Mouse (Mus musculus): ENCODE results near the gene Akap14. TPM values are rescaled to one million over a fixed set of nuclear protein-coding genes. Genes with fewer than 3 reads are reported as not detected.
"Not testable (repeated sequence)": the region's sequence is repeated elsewhere in the genome, so short reads cannot be mapped to it uniquely, and the experiment has no call there.

Gene Akap14
- polyA plus RNA-seq (2015; fragmentation: Nextera tagmentation; extraction: Ambion mirVana): 0.09 and 0.28 TPM in 2 replicates

DNA sequence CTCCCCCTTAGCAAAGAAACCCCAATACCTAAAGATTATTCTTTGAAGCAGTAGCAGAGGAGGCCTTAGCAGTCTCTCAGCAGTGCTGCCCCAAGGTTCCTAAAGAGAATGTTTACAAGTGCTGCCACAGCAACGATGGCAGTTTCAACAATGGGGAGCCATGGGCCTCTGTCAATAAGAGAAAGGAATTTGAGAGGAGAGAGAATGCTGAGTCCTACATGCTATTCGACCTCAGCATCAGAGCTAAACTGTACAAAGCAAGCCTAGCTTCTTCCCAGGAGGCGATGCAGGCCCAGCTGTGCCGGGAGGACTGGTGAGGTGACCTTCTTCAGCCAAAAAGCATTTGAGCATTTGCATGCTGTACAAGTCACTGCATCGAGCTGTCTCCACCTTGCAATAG is at the start of gene Akap14:
TSS of gene Akap14 (minus strand) at position 101 of the 400 bp plus-strand sequence.
- Histone ChIP-seq H3K4me2 (no peak within 1 kb of the TSS), H3K9me3 (no peaks in the 10 kb centered on the region), H3K27me3 (replicated peaks) (no peaks in the 10 kb centered on the region), H3K36me3 (replicated peaks) (no peaks in the 10 kb centered on the region), H3K27ac (no peak within 1 kb of the TSS), H3K4me3 (no peak within 1 kb of the TSS), H3K4me1 (no peaks in the 10 kb centered on the region), H3K9ac (no peak within 1 kb of the TSS)
- 37% methylated on average over 5 of the region's 5 CpGs for WGBS
- ATAC-seq (replicated peaks): no peak

DNA sequence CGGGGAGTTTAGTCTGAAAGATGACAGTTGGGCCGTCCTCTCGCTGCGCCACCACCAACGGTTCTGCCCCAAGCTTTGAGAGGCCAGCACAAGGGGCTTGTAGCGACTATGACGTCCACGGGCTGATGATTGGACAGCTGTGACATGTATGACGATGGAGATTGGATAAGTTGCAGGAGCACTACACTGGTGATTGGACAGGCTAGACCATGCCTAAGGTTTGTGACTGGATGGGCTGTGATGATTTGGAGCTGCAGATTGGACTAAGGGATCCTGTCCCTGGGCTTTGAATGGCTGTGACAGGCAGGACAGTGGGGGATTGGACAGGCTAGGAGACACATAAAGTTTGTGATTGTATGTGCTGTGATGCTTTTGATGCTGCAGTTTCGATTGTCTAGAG is 42.3 kb upstream of the Akap14 start, which contains the start of gene Gm9:
TSS of gene Gm9 (minus strand) at position 101 of the 400 bp plus-strand sequence.
- 86% methylated on average over 10 of the region's 10 CpGs for whole genome bisulfite sequencing
- Histone ChIP-seq H3K4me1 (no peaks in the 10 kb centered on the region), H3K4me3 (no peak within 1 kb of the TSS), H3K27ac (no peak within 1 kb of the TSS), H3K9me3 (no peaks in the 10 kb centered on the region), H3K9ac (no peak within 1 kb of the TSS), H3K27me3 (replicated peaks) (no peaks in the 10 kb centered on the region), H3K36me3 (replicated peaks) (no peaks in the 10 kb centered on the region), H3K4me2 (no peak within 1 kb of the TSS)
- no peak for ATAC-seq (replicated peaks)

DNA sequence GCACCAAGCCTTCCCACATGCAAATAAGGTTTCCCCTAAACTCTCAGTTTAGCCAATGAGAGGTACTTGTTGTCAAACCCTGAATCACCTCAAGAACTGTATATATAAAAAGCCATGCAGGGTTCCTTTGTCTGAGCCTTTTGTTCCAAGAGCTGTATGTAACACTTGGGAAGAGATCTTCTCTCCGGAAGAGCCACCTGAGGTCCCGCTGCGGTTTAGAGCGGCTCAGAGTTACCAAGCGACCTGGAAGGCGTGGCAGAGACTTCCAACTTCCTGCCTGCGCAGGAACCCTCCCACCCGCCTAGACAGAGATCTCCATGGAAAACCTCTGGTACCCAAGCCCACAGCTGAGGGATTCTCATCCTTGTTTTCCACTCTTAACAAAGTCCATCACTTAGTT is 30.0 kb upstream of the Akap14 start:
- no peaks in the 10 kb centered on the region for H3K36me3 ChIP-seq (replicated peaks)
- ATAC-seq (replicated peaks): no peak
- H3K9ac ChIP-seq: no peak overlapping the region
- H3K27ac ChIP-seq: no peak overlapping the region
- no peak overlapping the region for H3K4me3 ChIP-seq
- H3K4me1 ChIP-seq: no peaks in the 10 kb centered on the region
- no peaks in the 10 kb centered on the region for H3K27me3 ChIP-seq (replicated peaks)
- H3K9me3 ChIP-seq: no peaks in the 10 kb centered on the region
- WGBS: 62% methylated on average over 8 of the region's 8 CpGs
- H3K4me2 ChIP-seq: no peak overlapping the region

- Histone ChIP-seq H3K9ac (peak overlapping the region; percentile 45), H3K4me3 (peak overlapping the region; percentile 46), H3K27ac (peak overlapping the region; percentile 82), H3K4me2 (peak overlapping the region; percentile 53), H3K9me3 (no peaks in the 10 kb centered on the region), H3K27me3 (replicated peaks) (no peaks in the 10 kb centered on the region), H3K36me3 (replicated peaks) (no peaks in the 10 kb centered on the region), H3K4me1 (peaks cover 12% of the 10 kb centered on the region)
- ATAC-seq (replicated peaks): peak; percentile 45
- WGBS: 30% methylated on average over 28 of the region's 28 CpGs
These were observed 23.2 kb upstream of the Akap14 start for GRCm38 (mm10) chrX:37191744-37192379.

DNA sequence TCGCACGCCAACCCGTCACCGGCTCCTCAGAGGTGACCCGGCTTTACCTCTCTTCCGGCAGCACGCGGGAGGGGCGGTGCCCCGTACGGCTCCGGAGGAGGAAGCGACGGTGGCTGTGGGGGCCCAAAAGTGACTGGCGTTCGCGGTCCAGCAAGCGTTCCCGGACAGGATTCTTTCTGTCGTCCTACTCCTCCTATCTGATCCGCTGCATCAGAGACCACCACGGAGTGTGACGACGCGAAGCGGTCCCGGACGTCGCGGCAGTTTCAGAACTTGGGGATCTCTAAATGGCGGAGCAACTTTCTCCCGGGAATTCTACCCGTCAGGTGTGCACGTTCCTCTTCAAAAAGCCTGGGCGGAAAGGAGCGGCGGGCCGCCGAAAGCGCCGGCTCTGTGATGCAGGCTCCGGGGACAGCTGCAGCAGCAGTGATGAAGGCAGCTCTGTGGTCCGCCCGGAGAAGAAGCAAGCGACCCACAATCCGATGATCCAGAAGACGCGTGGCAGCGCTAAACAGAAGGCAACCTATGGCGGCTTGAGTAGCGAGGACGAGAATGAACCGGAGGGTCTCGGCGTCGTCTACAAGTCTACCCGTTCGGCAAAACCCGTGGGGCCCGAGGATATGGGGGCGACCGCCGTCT is 22.6 kb upstream of the Akap14 start, which contains the start of the genes Ndufa1 and Rnf113a1:
TSS of gene Ndufa1 (minus strand) at position 59 of the 639 bp plus-strand sequence.
TSS of gene Rnf113a1 (plus strand) at position 141 of the 639 bp plus-strand sequence.
- WGBS: 22% methylated on average over 63 of the region's 63 CpGs
- peak; percentile 96 for ATAC-seq (replicated peaks)
- Histone ChIP-seq H3K9ac (peak within 1 kb of the TSS; percentile 46), H3K9me3 (no peaks in the 10 kb centered on the region), H3K4me2 (peak within 1 kb of the TSS; percentile 53), H3K4me3 (peak within 1 kb of the TSS; percentile 46), H3K4me1 (peaks cover 12% of the 10 kb centered on the region), H3K27ac (peak within 1 kb of the TSS; percentile 82), H3K27me3 (replicated peaks) (no peaks in the 10 kb centered on the region), H3K36me3 (replicated peaks) (no peaks in the 10 kb centered on the region)

- Histone ChIP-seq H3K4me3 (peak overlapping the region; percentile 46), H3K4me1 (peaks cover 12% of the 10 kb centered on the region), H3K36me3 (replicated peaks) (no peaks in the 10 kb centered on the region), H3K27ac (peak overlapping the region; percentile 82; the same call in 1 of the 2 replicates), H3K27me3 (replicated peaks) (no peaks in the 10 kb centered on the region), H3K9me3 (no peaks in the 10 kb centered on the region), H3K4me2 (peak overlapping the region; percentile 53), H3K9ac (peak overlapping the region; percentile 46)
- WGBS: 30% methylated on average over 20 of the region's 20 CpGs
- ATAC-seq (replicated peaks): peak; percentile 79
These were observed 22.1 kb upstream of the Akap14 start for GRCm38 (mm10) chrX:37190755-37191104.

- H3K4me3 ChIP-seq; H3K4me2 ChIP-seq; H3K36me3 ChIP-seq (replicated peaks); ATAC-seq (replicated peaks); H3K9me3 ChIP-seq; H3K27ac ChIP-seq; H3K27me3 ChIP-seq (replicated peaks); H3K4me1 ChIP-seq; H3K9ac ChIP-seq: not testable (repeated sequence)
- 69% methylated on average over 8 of the region's 8 CpGs for WGBS
These were observed 15.8 kb upstream of the Akap14 start for GRCm38 (mm10) chrX:37184401-37184800.

- Histone ChIP-seq H3K4me1 (no peaks in the 10 kb centered on the region), H3K9ac (no peak overlapping the region), H3K9me3 (no peaks in the 10 kb centered on the region), H3K4me2 (no peak overlapping the region), H3K27ac (no peak overlapping the region), H3K27me3 (replicated peaks) (no peaks in the 10 kb centered on the region), H3K36me3 (replicated peaks) (no peaks in the 10 kb centered on the region), H3K4me3 (no peak overlapping the region)
- 27% methylated on average over 3 of the region's 3 CpGs for WGBS
- no peak for ATAC-seq (replicated peaks)
These were observed 1.6 kb downstream of the Akap14 start for GRCm38 (mm10) chrX:37167085-37167484.

- Histone ChIP-seq H3K4me2 (no peak overlapping the region), H3K36me3 (replicated peaks) (no peaks in the 10 kb centered on the region), H3K4me3 (no peak overlapping the region), H3K9ac (no peak overlapping the region), H3K4me1 (no peaks in the 10 kb centered on the region), H3K9me3 (no peaks in the 10 kb centered on the region), H3K27ac (no peak overlapping the region), H3K27me3 (replicated peaks) (no peaks in the 10 kb centered on the region)
- 82% methylated on average over 18 of the region's 18 CpGs for WGBS
- no peak for ATAC-seq (replicated peaks)
These were observed 5.5 kb downstream of the Akap14 start for GRCm38 (mm10) chrX:37163115-37163514.

DNA sequence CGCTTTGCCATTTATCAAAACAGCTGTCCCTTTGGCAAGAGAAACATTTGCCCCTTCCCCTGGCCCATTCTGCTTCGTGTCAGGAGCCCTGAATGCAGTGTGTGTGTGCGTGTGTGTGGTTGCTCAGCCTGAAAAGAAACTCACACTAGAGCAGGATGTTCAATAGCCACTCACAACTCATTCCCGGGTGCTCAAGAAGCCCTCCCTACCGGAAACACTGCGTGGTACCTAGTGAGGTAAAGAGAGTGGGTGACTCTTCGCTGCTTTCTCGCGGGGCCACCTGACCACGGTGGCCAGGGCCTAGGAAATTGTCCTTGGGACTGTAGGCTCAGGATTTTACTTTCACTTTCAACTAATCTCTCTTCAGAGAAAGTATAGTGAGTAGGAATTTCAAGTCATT is 7.5 kb downstream of the Akap14 start:
- Histone ChIP-seq H3K9ac (no peak overlapping the region), H3K9me3 (no peaks in the 10 kb centered on the region), H3K27me3 (replicated peaks) (no peaks in the 10 kb centered on the region), H3K4me3 (no peak overlapping the region), H3K4me1 (no peaks in the 10 kb centered on the region), H3K4me2 (no peak overlapping the region), H3K27ac (no peak overlapping the region), H3K36me3 (replicated peaks) (no peaks in the 10 kb centered on the region)
- 84% methylated on average over 10 of the region's 10 CpGs for WGBS
- ATAC-seq (replicated peaks): no peak

GRCm38 (mm10) chrX:37157839-37158238 is 10.8 kb downstream of the Akap14 start:
- Histone ChIP-seq H3K36me3 (replicated peaks) (no peaks in the 10 kb centered on the region), H3K9ac (no peak overlapping the region), H3K27me3 (replicated peaks) (no peaks in the 10 kb centered on the region), H3K9me3 (no peaks in the 10 kb centered on the region), H3K27ac (no peak overlapping the region), H3K4me1 (no peaks in the 10 kb centered on the region), H3K4me2 (no peak overlapping the region), H3K4me3 (no peak overlapping the region)
- no peak for ATAC-seq (replicated peaks)
- WGBS: 58% methylated on average over 4 of the region's 4 CpGs

DNA sequence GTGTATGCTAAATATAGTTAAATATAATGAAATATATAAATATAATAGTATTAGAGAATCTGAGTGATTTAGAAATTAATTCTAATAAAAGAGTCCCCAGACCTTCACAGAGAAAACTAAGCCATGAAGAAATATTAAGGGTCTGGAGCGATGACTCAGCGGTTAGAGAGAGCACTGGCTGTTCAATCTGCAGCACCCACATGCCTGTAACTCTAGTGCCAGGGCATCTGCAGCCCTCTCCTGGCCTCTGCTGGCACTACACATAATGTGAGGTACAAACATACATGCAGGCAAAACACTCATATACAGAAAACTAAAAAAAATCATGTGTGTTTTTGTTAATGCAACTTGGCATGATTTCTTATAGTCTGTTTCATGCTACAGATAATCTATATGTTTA is 23.7 kb downstream of the Akap14 start:
- 78% methylated on average over 2 of the region's 2 CpGs for WGBS
- Histone ChIP-seq H3K4me2 (no peak overlapping the region), H3K36me3 (replicated peaks) (no peaks in the 10 kb centered on the region), H3K9ac (no peak overlapping the region), H3K4me3 (no peak overlapping the region), H3K9me3 (no peaks in the 10 kb centered on the region), H3K4me1 (no peaks in the 10 kb centered on the region), H3K27ac (no peak overlapping the region), H3K27me3 (replicated peaks) (no peaks in the 10 kb centered on the region)
- ATAC-seq (replicated peaks): no peak

- H3K27me3 ChIP-seq (replicated peaks); H3K27ac ChIP-seq; H3K4me2 ChIP-seq; H3K4me1 ChIP-seq; H3K9me3 ChIP-seq; H3K36me3 ChIP-seq (replicated peaks); H3K4me3 ChIP-seq; H3K9ac ChIP-seq; ATAC-seq (replicated peaks): not testable (repeated sequence)
- WGBS: 40% methylated on average over 2 of the region's 4 CpGs
These were observed 24.1 kb downstream of the Akap14 start for GRCm38 (mm10) chrX:37144498-37144897.
